Mouse (Mus musculus) liver, postnatal 0 days (tissue): ENCODE measurements around the gene Arhgef2. TPM values are rescaled to one million over a fixed set of nuclear protein-coding genes. Genes with fewer than 3 reads are reported as not detected.

Source experiments
- ATAC-seq: fragments of 200-750 bp; cut with Nextera tagmentation; 2 replicates; pipeline ENCODE4 v1.8.0; 2017; ENCODE audit warnings: mild to moderate bottlenecking, moderate library complexity
- DNase-seq: peaks from one replicate; pipeline ENCODE4 v3.0.0-alpha.2; 2016
- H3K27ac ChIP-seq: fragments of 300-500 bp; sonication (generic); 2 replicates; pipeline ENCODE4 v1.5.1; 2014; ENCODE audit warnings: antibody characterized with exemption, moderate library complexity, mild to moderate bottlenecking, low read depth
- H3K27me3 ChIP-seq: fragments of 300-500 bp; sonication (generic); 2 replicates; pipeline ENCODE4 v1.6.1; 2014; ENCODE audit warnings: low read length, control low read depth, mixed read lengths; ENCODE audit not compliant: insufficient read depth
- H3K36me3 ChIP-seq: fragments of 300-500 bp; sonication (generic); replicated peaks from 2 replicates; pipeline ENCODE4 v1.6.1; 2014; ENCODE audit warnings: mild to moderate bottlenecking, control low read depth, low read length, moderate library complexity, mixed read lengths; ENCODE audit not compliant: insufficient read depth
- H3K4me1 ChIP-seq: fragments of 300-500 bp; sonication (generic); 2 replicates; pipeline ENCODE4 v1.6.1; 2014; ENCODE audit warnings: antibody characterized with exemption, mild to moderate bottlenecking, control low read depth; ENCODE audit not compliant: insufficient read depth
- H3K4me2 ChIP-seq: fragments of 300-500 bp; sonication (generic); 2 replicates; pipeline ENCODE4 v1.6.1; 2014; ENCODE audit warnings: low read depth, mild to moderate bottlenecking, low read length, moderate library complexity, mixed read lengths
- H3K4me3 ChIP-seq: fragments of 300-500 bp; sonication (generic); 2 replicates; pipeline ENCODE4 v1.5.1; 2014; ENCODE audit warnings: low read depth, low read length
- H3K9ac ChIP-seq: fragments of 300-500 bp; sonication (generic); replicated peaks from 2 replicates; pipeline ENCODE4 v1.6.1; 2014; ENCODE audit warnings: mild to moderate bottlenecking, moderate library complexity
- H3K9me3 ChIP-seq: fragments of 300-500 bp; sonication (generic); 2 replicates; pipeline ENCODE4 v1.6.1; 2016; ENCODE audit warnings: mild to moderate bottlenecking, control low read depth, low read length, mixed read lengths
- CTCF ChIP-seq: sonication (generic); IDR thresholded peaks from 2 replicates; pipeline ENCODE4 v1.5.1; 2016; ENCODE audit warnings: antibody characterized with exemption, low read depth
- EP300 ChIP-seq: IDR thresholded peaks from 2 replicates; pipeline ENCODE4 v1.6.1; 2016; ENCODE audit warnings: antibody characterized with exemption, low read depth, mild to moderate bottlenecking
- WGBS: fragments of 180-500 bp; shearing (Covaris S2); extraction: QIAGEN DNeasy Blood & Tissue Kit; methylation state at CpG from one replicate; pipeline ENCODE4 v1.1.7; 2014; ENCODE audit not compliant: insufficient replicate concordance; 5-methylcytosine and 5-hydroxymethylcytosine counted together
- polyA plus RNA-seq: library from polyadenylated mRNA; unstranded; fragments of >200 nt; fragmentation: Nextera tagmentation; extraction: Ambion mirVana; gene quantifications from 2 replicates; pipeline ENCODE4 v1.2.1, GENCODE M21; 2015

Arhgef2 gene
- polyA plus RNA-seq, 1 experiment from 2014 or later: 13.7 TPM

- no peaks in the 10 kb centered on the region for H3K27me3 ChIP-seq
- peak overlapping the region; percentile 100 for H3K4me2 ChIP-seq
- DNase-seq (peak; percentile 59), ATAC-seq (peak; percentile 12; the same call in 1 of the 2 replicates)
- no peaks in the 10 kb centered on the region for H3K9me3 ChIP-seq
- peak overlapping the region; percentile 94 for H3K9ac ChIP-seq
- 0 out of 2 replicates have a peak, but pooled peaks cover 10% of the 10 kb centered on the region for H3K36me3 ChIP-seq
- peaks cover 67% of the 10 kb centered on the region for H3K4me1 ChIP-seq
- H3K4me3 ChIP-seq: peak overlapping the region; percentile 89
- H3K27ac ChIP-seq: peak overlapping the region; percentile 94
- no peak for TF ChIP-seq EP300
- no peak for TF ChIP-seq CTCF
- WGBS: under 1% methylated on average over 29 of the region's 36 CpGs
These were observed 15.9 kb downstream of the Arhgef2 start for GRCm38 (mm10) chr3:88621537-88622112.

GRCm38 (mm10) chr3:88622113-88622940, 16.6 kb downstream of the Arhgef2 start:
- 2% methylated on average over 24 of the region's 24 CpGs for WGBS
- DNase-seq (no peak), ATAC-seq (no peak)
- H3K36me3 ChIP-seq: 0 out of 2 replicates have a peak, but pooled peaks cover 10% of the 10 kb centered on the region
- H3K4me2 ChIP-seq: peak overlapping the region; percentile 100
- TF ChIP-seq CTCF: no peak
- TF ChIP-seq EP300: no peak
- peak overlapping the region; percentile 89 for H3K4me3 ChIP-seq
- no peaks in the 10 kb centered on the region for H3K27me3 ChIP-seq
- peaks cover 74% of the 10 kb centered on the region for H3K4me1 ChIP-seq
- no peaks in the 10 kb centered on the region for H3K9me3 ChIP-seq
- peak overlapping the region; percentile 94 for H3K27ac ChIP-seq
- peak overlapping the region; percentile 94 for H3K9ac ChIP-seq

- Histone ChIP-seq H3K27ac (peak overlapping the region; percentile 94), H3K9me3 (no peaks in the 10 kb centered on the region), H3K4me1 (peaks cover 76% of the 10 kb centered on the region), H3K4me3 (peak overlapping the region; percentile 89), H3K36me3 (0 out of 2 replicates have a peak, but pooled peaks cover 10% of the 10 kb centered on the region), H3K4me2 (peak overlapping the region; percentile 100), H3K9ac (peak overlapping the region; percentile 94), H3K27me3 (no peaks in the 10 kb centered on the region)
- DNase-seq (no peak), ATAC-seq (peak; percentile 31; the same call in 1 of the 2 replicates)
- 4% methylated on average over 6 of the region's 6 CpGs for WGBS
- no peak for TF ChIP-seq CTCF
- no peak for TF ChIP-seq EP300
These were observed 17.2 kb downstream of the Arhgef2 start for GRCm38 (mm10) chr3:88622941-88623345.

- Histone ChIP-seq H3K36me3 (0 out of 2 replicates have a peak, but pooled peaks cover 10% of the 10 kb centered on the region), H3K27me3 (no peaks in the 10 kb centered on the region), H3K9me3 (no peaks in the 10 kb centered on the region), H3K9ac (peak overlapping the region; percentile 94), H3K4me1 (peaks cover 76% of the 10 kb centered on the region), H3K4me3 (peak overlapping the region; percentile 89), H3K4me2 (peak overlapping the region; percentile 100), H3K27ac (peak overlapping the region; percentile 94)
- ATAC-seq: no peak
- 15% methylated on average over 11 of the region's 15 CpGs for WGBS
- DNase-seq: no peak
- TF ChIP-seq CTCF: no peak
These were observed 17.8 kb downstream of the Arhgef2 start for GRCm38 (mm10) chr3:88623346-88624135.

GRCm38 (mm10) chr3:88624324-88624723, 18.6 kb downstream of the Arhgef2 start:
- H3K27ac ChIP-seq: no peak overlapping the region
- H3K4me2 ChIP-seq: peak overlapping the region; percentile 100
- 38% methylated on average over 4 of the region's 4 CpGs for WGBS
- H3K9me3 ChIP-seq: no peaks in the 10 kb centered on the region
- no peak for TF ChIP-seq EP300
- TF ChIP-seq CTCF: no peak
- no peaks in the 10 kb centered on the region for H3K27me3 ChIP-seq
- H3K4me3 ChIP-seq: no peak overlapping the region
- peaks cover 13% of the 10 kb centered on the region; the same call in 1 of the 2 replicates for H3K36me3 ChIP-seq
- H3K9ac ChIP-seq: peak overlapping the region; percentile 7; the same call in 1 of the 2 replicates
- ATAC-seq (no peak), DNase-seq (no peak)
- H3K4me1 ChIP-seq: peaks cover 80% of the 10 kb centered on the region

- Histone ChIP-seq H3K4me1 (peaks cover 76% of the 10 kb centered on the region), H3K9ac (0 out of 2 replicates have a peak overlapping the region, but pooled peaks have one; percentile 7), H3K36me3 (peaks cover 19% of the 10 kb centered on the region), H3K4me2 (peak overlapping the region; percentile 100), H3K27ac (no peak overlapping the region), H3K4me3 (no peak overlapping the region), H3K27me3 (no peaks in the 10 kb centered on the region), H3K9me3 (no peaks in the 10 kb centered on the region)
- ATAC-seq (no peak), DNase-seq (no peak)
- TF ChIP-seq CTCF: no peak
- TF ChIP-seq EP300: no peak
- 20% methylated on average over 2 of the region's 2 CpGs for WGBS
These were observed 19.2 kb downstream of the Arhgef2 start for GRCm38 (mm10) chr3:88624951-88625350.
